Mouse (Mus musculus) olfactory bulb, adult 2 months (tissue): ENCODE data around the gene Arid1b. TPM values are rescaled to one million over a fixed set of nuclear protein-coding genes. Genes with fewer than 3 reads are reported as not detected.

ENCODE experiments used
- H3K27ac ChIP-seq: fragments of 200-500 bp; 2 replicates; pipeline ENCODE4 v1.5.1; 2012; ENCODE audit warnings: low read depth, low read length; ENCODE audit not compliant: insufficient read depth
- H3K4me1 ChIP-seq: fragments of 200-500 bp; 2 replicates; pipeline ENCODE4 v1.6.1; 2012; ENCODE audit warnings: low read length; ENCODE audit not compliant: control insufficient read depth, insufficient read depth
- H3K4me3 ChIP-seq: fragments of 200-500 bp; 2 replicates; pipeline ENCODE4 v1.5.1; 2012; ENCODE audit warnings: mild to moderate bottlenecking, low read depth, low read length, moderate library complexity; ENCODE audit not compliant: insufficient read depth
- CTCF ChIP-seq: fragments of 200-500 bp; IDR thresholded peaks from 2 replicates; pipeline ENCODE4 v1.5.1; 2012; ENCODE audit warnings: low read depth, mild to moderate bottlenecking, low read length, moderate library complexity; ENCODE audit not compliant: insufficient read depth
- POLR2A ChIP-seq: fragments of 200-500 bp; IDR thresholded peaks from 2 replicates; pipeline ENCODE4 v1.6.1; 2012; ENCODE audit warnings: mild to moderate bottlenecking, low read depth, low read length, moderate library complexity; ENCODE audit not compliant: insufficient read depth
- WGBS: fragments of 180-500 bp; shearing (Covaris S2); methylation state at CpG from one replicate; pipeline ENCODE4 v1.1.7; 2018; 5-methylcytosine and 5-hydroxymethylcytosine counted together
- polyA plus RNA-seq: library from polyadenylated mRNA; stranded (reverse); fragments of >200 nt; gene quantifications from 2 replicates; pipeline ENCODE4 v1.2.4, GENCODE M21; 2012; ENCODE audit warnings: low replicate concordance; ENCODE audit not compliant: missing spikeins, insufficient read depth, insufficient read length

Gene Arid1b
- polyA plus RNA-seq, 1 experiment = not detected

DNA sequence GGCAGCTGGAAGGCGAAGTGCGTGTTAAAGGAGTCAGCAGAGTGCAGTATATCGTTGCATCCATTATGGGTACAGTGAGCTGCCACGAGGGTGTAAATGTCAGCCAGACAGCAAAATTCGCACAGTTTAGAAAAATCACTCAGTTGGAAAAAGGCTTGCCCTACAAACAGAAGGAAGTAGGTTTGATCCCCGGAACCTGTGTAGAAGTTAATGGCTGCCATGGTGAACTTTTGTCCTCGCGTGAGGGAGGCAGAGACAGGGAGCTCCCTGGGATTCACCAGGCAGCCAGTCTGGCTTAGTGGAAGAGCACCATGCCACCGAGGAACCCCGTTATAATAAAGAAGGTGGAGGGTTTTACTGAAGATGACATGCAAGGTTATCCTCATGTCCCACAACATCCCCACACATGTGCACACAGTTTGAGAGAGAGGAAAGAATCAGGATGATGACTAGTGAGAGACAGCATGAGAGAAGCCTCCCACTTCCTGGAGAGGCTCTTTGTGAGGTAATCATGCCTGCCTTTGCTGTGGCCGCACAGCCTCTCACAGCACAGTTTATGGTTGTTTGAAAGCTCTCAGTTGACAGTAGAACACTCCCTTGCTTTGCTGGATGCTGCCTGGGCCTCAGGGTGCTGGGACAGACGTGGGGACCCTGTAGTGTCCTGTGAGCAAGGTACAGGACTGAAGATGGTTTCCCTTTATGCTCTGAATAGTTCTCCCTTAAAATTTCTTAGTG is 15.6 kb downstream of the Arid1b start:
- Histone ChIP-seq H3K4me3 (no peak overlapping the region), H3K4me1 (peaks cover 50% of the 10 kb centered on the region), H3K27ac (no peak overlapping the region)
- 58% methylated on average over 12 of the region's 12 CpGs for WGBS
- TF ChIP-seq POLR2A (no peak), CTCF (no peak)

DNA sequence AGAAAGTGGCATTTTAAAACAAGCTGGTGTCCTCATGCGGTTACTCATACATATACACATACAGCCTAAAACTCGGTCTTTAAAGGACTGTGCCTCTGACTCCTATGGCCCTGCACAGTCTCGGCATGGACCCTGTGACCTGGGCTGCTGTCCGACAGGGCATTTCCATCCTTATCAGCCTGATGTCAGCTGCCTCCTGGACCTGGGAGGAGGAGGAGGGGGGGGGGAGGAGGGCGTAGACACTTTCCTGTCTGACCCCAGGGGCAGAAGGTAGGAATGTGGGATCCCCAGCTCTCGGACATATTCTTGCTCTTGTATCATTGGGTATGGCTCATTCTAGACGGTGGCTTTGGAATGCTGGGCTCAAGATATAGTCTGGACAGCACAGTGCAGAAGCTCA is 16.6 kb downstream of the Arid1b start:
- 88% methylated on average over 7 of the region's 7 CpGs for WGBS
- H3K4me3 ChIP-seq = no peak overlapping the region
- H3K27ac ChIP-seq = no peak overlapping the region
- TF ChIP-seq POLR2A = no peak
- no peak for TF ChIP-seq CTCF
- peaks cover 43% of the 10 kb centered on the region for H3K4me1 ChIP-seq

DNA sequence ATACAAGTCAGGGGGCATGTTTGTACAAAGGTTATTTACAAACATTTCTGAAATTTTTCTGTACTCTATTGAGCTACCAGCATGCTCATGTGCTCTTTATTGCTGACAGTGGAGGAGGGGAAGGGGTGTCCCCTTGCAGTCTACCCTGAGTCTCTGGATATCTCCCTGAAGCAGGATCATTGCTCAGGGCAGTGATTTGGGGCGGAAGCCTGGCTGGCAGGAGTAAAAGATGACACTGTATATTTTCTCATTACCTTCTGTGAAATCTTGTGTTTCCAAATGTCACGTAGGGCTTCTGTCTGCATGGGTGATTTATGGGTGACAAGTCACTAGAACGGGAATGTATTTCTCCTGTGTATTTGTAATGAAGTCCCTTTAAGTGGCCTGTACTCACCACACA is 18.0 kb downstream of the Arid1b start:
- peaks cover 43% of the 10 kb centered on the region for H3K4me1 ChIP-seq
- 82% methylated on average over 3 of the region's 3 CpGs for WGBS
- H3K27ac ChIP-seq = no peak overlapping the region
- TF ChIP-seq CTCF (no peak), POLR2A (no peak)
- no peak overlapping the region for H3K4me3 ChIP-seq

DNA sequence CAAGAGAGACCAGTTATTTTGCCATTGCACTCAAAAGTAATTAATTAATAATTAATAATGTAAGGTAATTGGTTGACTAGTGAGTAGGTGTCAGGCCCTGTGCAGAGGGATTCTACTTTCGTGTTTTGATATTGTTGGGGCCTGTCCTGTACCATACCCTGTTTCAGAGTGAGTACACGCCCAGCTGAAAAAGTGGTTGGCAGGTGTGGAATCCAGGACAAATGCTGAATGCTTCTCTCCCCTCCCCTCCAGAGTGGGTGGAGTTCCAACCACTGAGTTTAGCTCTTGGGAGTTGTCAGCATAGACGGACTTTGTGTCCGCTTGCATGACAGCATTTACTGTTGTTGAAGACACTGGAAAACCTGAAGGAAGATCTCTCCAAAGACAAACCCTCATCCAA is 18.4 kb downstream of the Arid1b start:
- WGBS = 79% methylated on average over 4 of the region's 4 CpGs
- peaks cover 40% of the 10 kb centered on the region for H3K4me1 ChIP-seq

DNA sequence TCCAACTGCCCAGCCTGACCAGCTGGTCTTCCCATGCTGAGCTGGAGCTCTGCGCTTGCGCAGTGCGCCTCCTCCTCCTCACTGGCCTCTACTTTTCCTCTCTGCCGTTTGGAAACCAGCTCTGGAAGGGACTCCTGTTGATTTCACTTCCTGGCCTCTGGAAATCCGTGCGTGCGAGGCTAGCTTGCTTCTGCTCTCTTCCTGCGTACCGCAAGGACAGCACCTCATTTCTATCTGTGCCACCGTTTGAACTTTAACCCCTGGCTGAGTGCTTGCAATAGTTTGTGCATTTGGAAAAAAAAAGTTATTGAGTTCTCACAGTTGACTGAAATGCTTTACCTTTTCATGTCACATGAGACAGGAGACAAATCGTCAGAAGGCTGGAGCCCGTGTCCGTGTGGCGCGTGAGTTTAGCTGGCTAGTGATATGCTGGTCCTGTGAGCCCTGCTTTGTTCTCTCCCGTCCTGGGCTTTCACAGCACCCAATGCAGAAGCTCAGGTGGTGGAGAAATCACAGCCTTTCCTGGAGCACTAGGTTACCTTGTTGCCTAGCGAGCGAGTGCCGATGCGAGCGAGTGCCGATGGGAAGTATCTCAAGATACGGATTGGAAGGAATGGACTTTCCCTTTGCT is 20.3 kb downstream of the Arid1b start:
- 85% methylated on average over 23 of the region's 23 CpGs for WGBS
- H3K27ac ChIP-seq = no peak overlapping the region

More for the DNA sequence above, 18.4 kb downstream of the Arid1b start:
- no peak for TF ChIP-seq POLR2A
- no peak for TF ChIP-seq CTCF
- no peak overlapping the region for H3K4me3 ChIP-seq
- H3K27ac ChIP-seq = no peak overlapping the region

DNA sequence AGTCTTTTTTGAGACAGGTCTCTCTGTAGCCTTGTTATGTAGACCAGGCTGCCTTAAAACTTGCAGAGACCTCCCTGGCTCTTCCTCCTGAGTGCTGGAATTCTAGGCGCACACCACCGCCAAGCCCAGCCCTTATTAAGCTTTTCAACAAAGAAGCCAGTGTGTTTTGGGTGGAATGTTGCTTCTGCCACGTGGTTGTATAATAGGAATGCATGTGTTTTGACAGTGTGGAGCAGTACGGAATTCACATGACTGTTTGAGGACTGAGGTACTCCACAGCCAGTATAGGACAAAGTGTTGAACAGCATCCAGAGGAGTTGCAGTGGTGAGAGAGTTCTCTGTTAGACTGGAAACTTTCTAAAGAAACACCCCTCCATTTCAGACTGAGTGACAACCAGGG is 22.3 kb downstream of the Arid1b start:
- 36% methylated on average over 4 of the region's 4 CpGs for WGBS
- no peak for TF ChIP-seq POLR2A
- no peak for TF ChIP-seq CTCF

More for the DNA sequence above, 20.3 kb downstream of the Arid1b start:
- Histone ChIP-seq H3K4me3 (no peak overlapping the region), H3K4me1 (peaks cover 27% of the 10 kb centered on the region)
- no peak for TF ChIP-seq CTCF
- no peak for TF ChIP-seq POLR2A

DNA sequence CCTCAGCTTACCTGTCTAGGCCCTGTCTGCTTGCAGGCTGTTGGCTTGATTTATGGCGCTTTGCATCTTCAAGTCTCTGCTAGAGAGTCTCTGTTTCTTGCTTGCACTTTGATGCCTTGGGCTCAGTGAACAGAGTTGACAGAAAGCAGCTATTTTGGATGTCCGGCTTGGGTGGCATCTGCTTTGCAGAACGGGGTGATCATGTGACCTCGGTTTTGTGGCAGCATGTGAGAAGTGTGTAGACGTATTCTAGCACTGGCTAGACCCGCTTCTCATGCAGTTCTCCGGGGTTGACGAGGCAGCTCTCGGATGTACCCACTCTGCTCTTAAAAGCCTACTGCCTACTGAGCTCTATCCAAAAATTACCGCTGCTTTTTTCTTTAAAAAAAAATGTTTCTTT is 22.9 kb downstream of the Arid1b start:
- 75% methylated on average over 10 of the region's 10 CpGs for WGBS
- no peak for TF ChIP-seq CTCF
- no peak for TF ChIP-seq POLR2A
- peaks cover 33% of the 10 kb centered on the region for H3K4me1 ChIP-seq
- H3K4me3 ChIP-seq = no peak overlapping the region
- H3K27ac ChIP-seq = no peak overlapping the region

More for the DNA sequence above, 22.3 kb downstream of the Arid1b start:
- H3K27ac ChIP-seq = no peak overlapping the region
- peaks cover 30% of the 10 kb centered on the region for H3K4me1 ChIP-seq
- no peak overlapping the region for H3K4me3 ChIP-seq

DNA sequence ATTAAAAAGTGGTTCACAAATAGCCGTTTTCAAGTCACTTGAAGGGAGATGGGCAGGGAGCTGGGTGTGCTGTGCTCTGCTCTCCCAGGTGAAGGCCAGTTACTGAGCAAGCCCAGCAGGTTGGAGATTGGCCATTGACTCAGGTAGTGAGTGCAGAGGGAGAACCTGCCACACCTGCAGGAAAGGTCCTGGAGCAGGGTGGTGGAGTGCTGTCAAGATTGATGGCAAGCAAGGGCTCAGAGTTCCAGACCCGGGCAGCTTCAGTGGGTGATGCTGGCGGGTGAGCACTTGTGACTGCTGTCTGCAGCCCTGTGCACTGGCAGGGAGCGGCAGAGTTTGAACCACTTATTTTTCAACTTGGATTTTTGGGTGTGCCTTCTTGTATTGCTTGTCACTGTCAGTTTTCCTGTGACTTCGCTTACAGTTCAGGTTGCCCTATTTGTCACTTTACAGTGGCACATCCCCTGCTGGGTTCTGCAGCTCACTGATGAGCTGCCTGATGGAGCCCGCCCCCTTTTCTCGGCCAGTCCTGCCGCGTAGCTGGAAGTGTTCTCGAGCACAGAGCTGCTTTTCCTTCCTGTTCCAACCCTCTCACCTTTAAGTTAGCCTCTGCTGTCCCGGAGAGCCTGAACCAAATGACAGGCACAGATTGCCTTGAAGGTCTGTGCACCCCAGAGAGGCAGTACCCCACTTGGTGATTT is 27.3 kb downstream of the Arid1b start:
- Histone ChIP-seq H3K27ac (no peak overlapping the region), H3K4me3 (no peak overlapping the region), H3K4me1 (peaks cover 36% of the 10 kb centered on the region)
- TF ChIP-seq POLR2A = no peak
- TF ChIP-seq CTCF = no peak
- 25% methylated on average over 11 of the region's 11 CpGs for WGBS

DNA sequence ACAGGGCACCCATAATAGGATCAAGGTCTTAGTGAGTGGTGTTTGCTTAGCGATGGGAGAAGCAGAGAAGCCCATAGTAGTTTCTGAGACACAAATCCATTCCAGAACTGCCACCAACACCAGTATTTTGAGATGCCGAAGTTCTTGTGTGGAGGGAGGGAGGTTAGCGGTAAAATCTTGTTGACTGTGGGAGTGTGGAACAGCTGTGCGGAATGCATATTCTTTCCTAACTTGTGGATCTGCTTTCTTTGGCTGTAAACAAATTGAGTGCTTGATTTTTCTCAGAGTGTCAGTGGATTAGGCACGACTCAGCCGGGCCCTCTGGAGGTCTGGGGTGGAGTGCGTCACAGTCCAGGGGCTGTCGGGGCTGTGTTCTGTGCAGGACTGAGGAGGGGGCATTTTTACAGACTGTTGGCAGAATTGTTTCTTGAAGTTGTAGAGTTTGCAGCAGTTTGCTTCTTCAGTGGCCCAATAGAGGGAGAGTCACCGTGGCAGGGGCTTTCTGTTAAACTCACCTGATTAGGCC is 27.9 kb downstream of the Arid1b start:
- TF ChIP-seq CTCF (no peak), POLR2A (no peak)
- Histone ChIP-seq H3K27ac (no peak overlapping the region), H3K4me3 (no peak overlapping the region), H3K4me1 (peaks cover 34% of the 10 kb centered on the region)
- WGBS = 26% methylated on average over 9 of the region's 9 CpGs
